Mouse (Mus musculus) forebrain, embryonic 15.5 days (tissue): ENCODE measurements at regions not wholly inside any gene's neighbourhood (a gene's known extent, or its start where the extent isn't known, plus 50 kb on each side); places are given as distances from the start of the nearest gene placed in this dataset.

Source experiments
- ATAC-seq: fragments of 200-750 bp; cut with Nextera tagmentation; replicated peaks from 2 replicates; pipeline ENCODE4 v1.8.0; 2017; ENCODE audit warnings: mild to moderate bottlenecking, moderate TSS enrichment, moderate library complexity
- H3K27ac ChIP-seq: fragments of 300-500 bp; sonication (generic); replicated peaks from 2 replicates; pipeline ENCODE4 v1.5.1; 2015; ENCODE audit warnings: mild to moderate bottlenecking, inconsistent platforms
- H3K27me3 ChIP-seq: fragments of 300-500 bp; sonication (generic); 2 replicates; pipeline ENCODE4 v1.6.1; 2015; ENCODE audit warnings: inconsistent platforms
- H3K36me3 ChIP-seq: fragments of 300-500 bp; sonication (generic); 2 replicates; pipeline ENCODE4 v1.6.1; 2015; ENCODE audit warnings: mild to moderate bottlenecking, inconsistent platforms
- H3K4me1 ChIP-seq: fragments of 300-500 bp; sonication (generic); 2 replicates; pipeline ENCODE4 v1.6.1; 2015; ENCODE audit warnings: inconsistent platforms
- H3K4me2 ChIP-seq: fragments of 300-500 bp; sonication (generic); replicated peaks from 2 replicates; pipeline ENCODE4 v1.6.1; 2015; ENCODE audit warnings: mild to moderate bottlenecking, inconsistent platforms
- H3K4me3 ChIP-seq: fragments of 300-500 bp; sonication (generic); 2 replicates; pipeline ENCODE4 v1.5.1; 2015; ENCODE audit warnings: mild to moderate bottlenecking, inconsistent platforms
- H3K9ac ChIP-seq: fragments of 300-500 bp; sonication (generic); replicated peaks from 2 replicates; pipeline ENCODE4 v1.6.1; 2015; ENCODE audit warnings: mild to moderate bottlenecking, inconsistent platforms
- H3K9me3 ChIP-seq: fragments of 300-500 bp; sonication (generic); 2 replicates; pipeline ENCODE4 v1.6.1; 2016; ENCODE audit warnings: inconsistent platforms
- WGBS: fragments of 180-500 bp; shearing (Covaris S2); methylation state at CpG from one replicate; pipeline ENCODE4 v1.1.7; 2015; ENCODE audit warnings: mixed read lengths; 5-methylcytosine and 5-hydroxymethylcytosine counted together

DNA sequence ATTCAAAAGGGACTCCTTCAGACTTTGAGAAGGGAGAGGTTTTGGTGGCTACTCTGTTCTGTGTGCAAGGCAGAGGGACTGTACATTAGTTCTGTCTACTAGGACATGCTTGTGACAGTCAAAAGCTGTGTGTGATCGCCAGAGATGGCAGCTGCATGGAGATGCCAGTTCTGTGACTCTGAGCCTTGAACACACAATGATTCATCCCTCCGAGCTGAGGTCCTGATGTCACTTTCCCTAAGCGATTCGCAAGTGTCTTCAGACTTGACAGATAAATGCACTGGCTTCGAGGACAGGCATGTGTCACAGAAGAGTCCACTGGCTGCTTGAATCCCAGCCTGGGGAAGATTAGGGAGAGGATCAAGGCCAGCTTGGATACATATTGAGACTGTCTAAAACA is 218.8 kb downstream of the Gadd45g start:
- Histone ChIP-seq H3K9me3 (no peaks in the 10 kb centered on the region), H3K36me3 (no peaks in the 10 kb centered on the region), H3K9ac (no peak overlapping the region), H3K4me1 (no peaks in the 10 kb centered on the region), H3K27me3 (no peaks in the 10 kb centered on the region), H3K4me3 (no peak overlapping the region), H3K4me2 (no peak overlapping the region), H3K27ac (no peak overlapping the region)
- 87% methylated on average over 5 of the region's 5 CpGs for WGBS
- ATAC-seq, result no peak

DNA sequence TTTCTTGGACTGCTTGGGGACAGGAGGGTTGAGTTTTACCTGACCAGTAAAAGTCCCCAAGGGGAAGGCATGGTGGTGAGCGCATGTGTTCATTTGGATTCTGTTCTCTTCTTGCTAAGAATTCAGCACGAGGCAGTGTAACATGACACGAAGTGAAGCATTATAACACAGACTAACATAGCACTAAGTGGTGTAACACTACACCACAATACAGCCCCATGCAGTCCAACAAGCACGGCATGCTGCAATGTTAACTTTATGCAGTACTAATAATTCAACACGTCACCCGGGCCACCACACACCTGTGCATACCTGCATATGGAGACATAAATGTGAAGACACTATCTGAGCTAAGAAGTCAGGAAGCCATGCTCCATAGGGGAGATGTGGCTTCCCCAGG is 219.2 kb downstream of the Gadd45g start:
- Histone ChIP-seq H3K9me3 (no peaks in the 10 kb centered on the region), H3K27me3 (no peaks in the 10 kb centered on the region), H3K4me2 (no peak overlapping the region), H3K4me1 (no peaks in the 10 kb centered on the region), H3K9ac (no peak overlapping the region), H3K27ac (no peak overlapping the region), H3K36me3 (no peaks in the 10 kb centered on the region), H3K4me3 (no peak overlapping the region)
- no peak for ATAC-seq
- 91% methylated on average over 6 of the region's 6 CpGs for WGBS

DNA sequence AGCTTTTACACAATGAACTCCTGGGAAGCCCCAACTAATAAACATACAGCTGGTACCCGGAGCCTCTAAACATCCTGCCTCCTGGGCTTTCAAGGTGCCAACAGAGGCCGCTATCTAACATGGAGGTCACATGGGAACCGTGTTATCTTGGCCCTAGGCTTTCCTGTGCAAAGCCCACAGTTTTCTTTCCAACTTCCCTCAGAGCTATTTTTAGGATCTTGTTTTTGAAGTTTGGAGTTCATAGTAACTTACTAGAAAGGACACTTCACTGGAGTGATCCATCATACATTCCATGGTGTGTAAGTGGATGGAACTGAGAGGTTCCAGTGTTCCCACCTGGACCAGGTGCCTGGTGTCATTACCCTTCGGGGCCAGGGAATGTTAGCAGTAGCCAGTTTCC is 220.6 kb downstream of the Gadd45g start:
- Histone ChIP-seq H3K27me3 (no peaks in the 10 kb centered on the region), H3K4me3 (no peak overlapping the region), H3K9ac (no peak overlapping the region), H3K4me2 (no peak overlapping the region), H3K9me3 (no peaks in the 10 kb centered on the region), H3K27ac (no peak overlapping the region), H3K36me3 (no peaks in the 10 kb centered on the region), H3K4me1 (no peaks in the 10 kb centered on the region)
- ATAC-seq, result no peak
- WGBS, result 69% methylated on average over 4 of the region's 4 CpGs

DNA sequence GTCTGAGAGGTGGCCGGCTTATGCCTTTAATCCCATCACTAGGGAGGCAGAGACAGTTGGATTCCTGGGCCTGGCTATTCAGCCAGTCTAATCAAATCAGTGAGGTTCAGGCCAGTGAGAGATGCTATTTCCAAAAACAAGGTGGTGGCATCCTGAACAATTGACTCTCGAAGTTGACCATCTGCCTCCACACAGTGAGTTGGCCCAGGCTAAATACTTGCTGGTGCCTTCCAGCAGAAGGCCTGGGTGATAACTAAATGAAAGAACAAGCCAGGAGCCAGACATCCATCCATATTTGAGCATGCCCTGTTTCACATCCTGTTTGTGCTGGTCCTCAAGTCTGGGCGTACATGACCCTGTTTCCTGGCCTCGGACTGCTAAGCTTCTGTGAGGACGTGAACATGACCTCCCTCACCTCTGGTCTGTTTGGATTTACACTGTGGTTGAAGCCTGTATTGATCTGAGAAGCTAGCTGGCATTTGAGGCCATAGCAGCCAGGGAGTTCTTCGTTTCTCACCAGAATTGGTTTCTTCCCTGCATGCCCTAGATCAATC is 222.5 kb downstream of the Gadd45g start:
- no peak overlapping the region for H3K27ac ChIP-seq
- no peaks in the 10 kb centered on the region for H3K36me3 ChIP-seq
- H3K9ac ChIP-seq, result no peak overlapping the region
- H3K4me1 ChIP-seq, result no peaks in the 10 kb centered on the region
- H3K4me3 ChIP-seq, result no peak overlapping the region
- no peak for ATAC-seq
- H3K9me3 ChIP-seq, result no peaks in the 10 kb centered on the region
- no peaks in the 10 kb centered on the region for H3K27me3 ChIP-seq
- WGBS, result 81% methylated on average over 6 of the region's 6 CpGs
- H3K4me2 ChIP-seq, result no peak overlapping the region

DNA sequence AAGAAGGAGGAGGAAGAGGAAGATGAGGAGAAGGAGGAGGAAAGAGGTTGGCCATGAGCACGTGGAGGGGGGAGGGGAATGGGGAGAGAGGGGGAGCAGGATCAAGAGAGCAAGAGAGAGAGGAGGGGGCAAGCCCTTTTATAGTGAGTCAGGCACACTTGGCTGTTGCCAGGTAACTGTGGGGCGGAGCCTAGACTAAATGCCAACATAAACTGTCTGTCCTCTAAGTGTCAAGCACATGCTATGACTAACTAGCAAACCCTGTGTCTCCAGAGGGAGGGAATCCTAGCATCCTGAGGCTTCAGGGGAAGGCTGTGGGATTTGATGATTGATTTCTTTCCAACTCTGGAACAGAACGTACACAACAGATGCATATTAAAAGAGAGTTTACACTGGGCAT is 223.2 kb downstream of the Gadd45g start:
- Histone ChIP-seq H3K27ac (no peak overlapping the region), H3K36me3 (no peaks in the 10 kb centered on the region), H3K4me2 (no peak overlapping the region), H3K4me1 (no peaks in the 10 kb centered on the region), H3K4me3 (no peak overlapping the region), H3K9ac (no peak overlapping the region), H3K9me3 (no peaks in the 10 kb centered on the region), H3K27me3 (no peaks in the 10 kb centered on the region)
- 63% methylated on average over 3 of the region's 3 CpGs for WGBS
- no peak for ATAC-seq

DNA sequence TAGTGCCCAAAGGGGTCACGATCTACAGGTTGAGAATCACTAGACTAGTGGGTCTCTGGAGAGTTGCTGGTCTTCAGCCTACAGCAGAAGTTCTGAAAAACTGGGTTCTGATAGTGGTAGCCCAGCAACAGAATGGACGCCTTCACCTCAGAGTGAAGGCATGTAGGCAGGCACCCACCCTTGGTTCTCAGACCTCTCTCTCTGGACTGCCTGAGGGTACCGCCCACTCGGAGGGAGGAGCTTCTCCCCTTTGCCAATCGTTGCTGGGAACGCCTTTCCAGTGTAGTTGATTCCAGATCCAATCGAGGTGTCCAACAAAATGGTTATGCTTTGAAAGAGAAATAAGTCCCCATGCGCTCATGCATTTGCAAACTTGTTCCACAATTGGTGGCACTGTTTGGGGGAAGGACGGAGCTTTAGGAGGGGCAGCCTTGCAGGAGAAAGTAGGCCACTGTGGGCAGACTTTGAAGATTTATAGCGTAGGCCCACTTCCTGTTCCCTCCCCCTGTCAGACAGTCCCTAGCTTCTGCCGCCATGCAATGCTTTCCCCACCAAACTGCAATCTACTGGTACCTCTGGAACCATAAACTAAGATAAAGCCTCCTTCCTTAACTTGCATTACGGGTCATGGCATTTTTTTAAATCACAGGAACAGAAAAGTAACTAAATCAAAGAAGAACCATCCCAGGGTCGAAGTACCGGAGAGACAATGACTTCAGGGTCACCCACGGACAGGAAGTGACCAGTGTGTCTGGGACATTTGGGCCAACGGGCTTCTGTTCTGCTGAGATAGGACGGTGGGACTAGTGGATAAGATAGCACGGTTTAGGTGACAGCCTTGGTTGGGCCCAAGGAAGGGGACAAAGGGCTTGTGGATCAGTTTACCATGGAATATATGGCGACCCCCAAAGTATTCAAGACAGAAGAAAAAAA is 224.5 kb downstream of the Gadd45g start:
- Histone ChIP-seq H3K4me1 (no peaks in the 10 kb centered on the region), H3K27ac (no peak overlapping the region), H3K36me3 (no peaks in the 10 kb centered on the region), H3K4me2 (no peak overlapping the region), H3K9me3 (no peaks in the 10 kb centered on the region), H3K27me3 (no peaks in the 10 kb centered on the region), H3K9ac (no peak overlapping the region), H3K4me3 (no peak overlapping the region)
- WGBS, result 91% methylated on average over 19 of the region's 19 CpGs
- no peak for ATAC-seq

GRCm38 (mm10) chr13:52077616-52078015 is 231.1 kb downstream of the Gadd45g start:
- Histone ChIP-seq H3K4me2 (no peak overlapping the region), H3K4me3 (no peak overlapping the region), H3K9me3 (no peaks in the 10 kb centered on the region), H3K27me3 (no peaks in the 10 kb centered on the region), H3K9ac (no peak overlapping the region), H3K36me3 (no peaks in the 10 kb centered on the region), H3K27ac (no peak overlapping the region), H3K4me1 (no peaks in the 10 kb centered on the region)
- 0 out of 2 replicates have a peak, but pooled peaks have one; percentile 26 for ATAC-seq
- WGBS, result 76% methylated on average over 4 of the region's 4 CpGs

GRCm38 (mm10) chr13:52078561-52078960 is 232.1 kb downstream of the Gadd45g start:
- Histone ChIP-seq H3K27ac (no peak overlapping the region), H3K9me3 (no peaks in the 10 kb centered on the region), H3K27me3 (no peaks in the 10 kb centered on the region), H3K4me1 (no peaks in the 10 kb centered on the region), H3K4me3 (no peak overlapping the region), H3K36me3 (no peaks in the 10 kb centered on the region), H3K4me2 (no peak overlapping the region), H3K9ac (no peak overlapping the region)
- 85% methylated on average over 6 of the region's 6 CpGs for WGBS
- ATAC-seq, result no peak

DNA sequence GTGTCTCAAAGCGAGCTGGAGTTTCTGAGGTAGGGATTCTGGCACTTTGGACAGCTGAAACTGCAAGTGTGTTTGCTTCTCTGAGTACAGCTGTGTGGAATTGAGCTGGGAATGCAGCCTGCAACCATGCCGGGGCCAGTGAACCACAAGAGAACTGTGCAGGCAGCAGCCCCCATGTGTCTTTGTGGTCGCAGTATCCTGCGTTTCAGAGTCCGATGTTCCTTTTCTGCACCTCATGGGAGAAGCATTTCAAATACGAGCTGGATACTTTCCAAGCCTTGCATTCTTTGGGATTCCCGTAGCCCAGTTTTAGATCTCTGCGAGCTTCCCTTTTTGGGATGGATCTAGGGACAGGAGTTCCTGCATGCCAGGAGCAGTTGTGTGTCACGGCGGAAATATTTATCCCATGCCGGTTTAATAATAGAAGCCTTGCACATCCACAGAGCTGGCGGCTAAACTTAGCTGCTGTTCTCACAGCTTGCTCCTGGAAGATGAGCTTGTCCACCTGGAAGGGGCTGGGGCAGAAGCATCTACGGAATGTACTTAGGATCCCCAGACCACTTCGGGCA is 233.3 kb downstream of the Gadd45g start:
- Histone ChIP-seq H3K4me3 (no peak overlapping the region), H3K27ac (no peak overlapping the region), H3K27me3 (no peaks in the 10 kb centered on the region), H3K4me1 (no peaks in the 10 kb centered on the region), H3K36me3 (no peaks in the 10 kb centered on the region), H3K4me2 (no peak overlapping the region), H3K9me3 (no peaks in the 10 kb centered on the region), H3K9ac (no peak overlapping the region)
- WGBS, result 65% methylated on average over 14 of the region's 14 CpGs
- ATAC-seq, result no peak

DNA sequence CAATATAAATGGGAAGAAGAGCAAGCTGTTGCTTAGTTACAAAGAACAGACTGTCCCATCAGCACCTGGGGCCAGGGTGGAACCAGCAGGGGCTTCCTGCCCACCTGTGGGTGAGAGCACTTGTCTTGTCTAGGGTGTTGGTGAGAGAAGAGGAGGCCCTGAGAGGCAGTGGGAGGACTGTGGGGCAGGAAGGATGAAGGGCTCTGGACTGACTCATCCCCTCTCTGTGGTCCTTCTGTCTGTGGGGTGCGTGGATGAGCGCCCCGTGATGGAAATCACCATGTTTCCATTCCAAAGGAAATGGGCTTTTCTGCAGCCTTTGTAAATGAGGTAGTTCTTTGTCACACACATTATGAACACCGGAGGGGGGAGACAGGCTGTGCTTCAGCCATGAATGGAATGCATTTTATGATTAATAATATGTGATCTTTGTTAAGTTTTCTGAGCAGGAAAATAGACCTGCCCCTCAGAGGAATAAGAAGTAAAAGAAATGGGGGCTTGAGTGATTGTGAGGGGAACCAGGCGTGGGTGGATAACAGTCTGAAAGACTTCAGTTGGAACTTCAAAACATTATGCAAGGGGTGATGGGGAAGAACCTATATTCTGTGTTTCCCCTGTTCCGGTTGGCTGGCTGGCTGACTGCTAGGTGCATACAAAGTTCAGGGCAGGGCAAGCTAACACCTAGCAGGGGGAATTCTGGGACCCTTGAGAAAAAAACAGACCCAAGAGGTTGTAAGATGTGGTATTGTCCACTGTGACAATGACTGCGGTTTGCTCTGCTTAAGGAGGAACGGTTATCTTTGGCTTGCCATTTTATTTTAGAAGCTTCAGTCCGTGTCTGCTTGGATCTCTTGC is 237.3 kb downstream of the Gadd45g start:
- Histone ChIP-seq H3K4me3 (no peak overlapping the region), H3K4me2 (no peak overlapping the region), H3K36me3 (no peaks in the 10 kb centered on the region), H3K4me1 (no peaks in the 10 kb centered on the region), H3K9me3 (no peaks in the 10 kb centered on the region), H3K9ac (no peak overlapping the region), H3K27me3 (no peaks in the 10 kb centered on the region), H3K27ac (no peak overlapping the region)
- 73% methylated on average over 9 of the region's 9 CpGs for WGBS
- ATAC-seq, result no peak

- 62% methylated on average over 3 of the region's 3 CpGs for WGBS
- ATAC-seq, result no peak
- H3K4me3 ChIP-seq, result no peak overlapping the region
Measured at GRCm38 (mm10) chr13:52085110-52085509, 238.6 kb downstream of the Gadd45g start.

DNA sequence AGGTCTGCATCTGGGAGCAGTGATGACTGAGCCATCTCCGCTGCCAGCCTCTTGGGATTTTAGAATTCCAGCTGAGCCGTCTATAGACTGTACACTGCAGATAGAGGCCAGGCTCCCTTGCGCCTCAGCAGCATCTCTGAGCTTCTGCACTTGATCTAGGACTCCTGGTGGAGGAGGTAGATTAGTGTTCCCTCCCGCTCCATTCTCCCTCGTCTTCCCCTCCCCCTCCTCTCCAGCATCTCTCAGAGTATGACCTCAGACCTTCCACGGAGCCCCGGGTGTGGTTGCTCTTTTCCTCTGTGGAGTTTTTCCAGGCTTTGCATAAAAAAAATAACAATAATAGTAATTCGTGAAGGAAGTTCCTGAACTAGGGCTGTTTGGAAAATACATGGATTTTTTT is 241.8 kb downstream of the Gadd45g start:
- Histone ChIP-seq H3K27me3 (no peaks in the 10 kb centered on the region), H3K9me3 (no peaks in the 10 kb centered on the region), H3K27ac (no peak overlapping the region), H3K4me2 (no peak overlapping the region), H3K4me1 (no peaks in the 10 kb centered on the region), H3K36me3 (no peaks in the 10 kb centered on the region), H3K9ac (no peak overlapping the region), H3K4me3 (no peak overlapping the region)
- WGBS, result 48% methylated on average over 8 of the region's 8 CpGs
- no peak for ATAC-seq

More at GRCm38 (mm10) chr13:52085110-52085509, 238.6 kb downstream of the Gadd45g start:
- no peak overlapping the region for H3K9ac ChIP-seq
- H3K27me3 ChIP-seq, result no peaks in the 10 kb centered on the region
- H3K4me1 ChIP-seq, result no peaks in the 10 kb centered on the region
- H3K27ac ChIP-seq, result no peak overlapping the region
- no peaks in the 10 kb centered on the region for H3K9me3 ChIP-seq
- H3K36me3 ChIP-seq, result no peaks in the 10 kb centered on the region
- no peak overlapping the region for H3K4me2 ChIP-seq
